ENCODE assay signal across 8 mouse cellular contexts in genomic region chr15:31447121-31447520, GRCm38 (mm10). TPM values are rescaled to one million over a fixed set of nuclear protein-coding genes. Genes with fewer than 3 reads are reported as not detected.
DNase-seq lines count a peak whose midpoint lies in the region; ATAC-seq and TF ChIP-seq lines count a peak whose summit lies in the region.

No protein-coding gene starts in this region.

- peak; percentile 64 for DNase-seq in right cerebral cortex, adult 18-20 months
- no peak for DNase-seq in right cerebral cortex, postnatal 4 days
- DNase-seq in brain, embryonic 14.5 days (ENCODE audit: low read depth) = peak; percentile 91
- peak; percentile 44 for DNase-seq in kidney, adult 18-20 months
- DNase-seq in lung, adult 2 months = no peak
- peak; percentile 77 for DNase-seq in retina, postnatal 1 day
- DNase-seq in ovary, adult 18-20 months (ENCODE audit: low spot score) = no peak

- peak; percentile 76 for ATAC-seq in forebrain, embryonic 15.5 days (replicated peaks)

- H3K4me3 ChIP-seq in forebrain, embryonic 15.5 days = no peak overlapping the region
- H3K4me3 ChIP-seq in lung, adult 2 months (replicated peaks; ENCODE audit: extremely low read depth, low read depth, low read length) = no peak overlapping the region

- H3K9ac ChIP-seq in forebrain, embryonic 15.5 days (replicated peaks) = no peak overlapping the region

- H3K27me3 ChIP-seq in forebrain, embryonic 15.5 days = no peaks in the 10 kb centered on the region

- H3K36me3 ChIP-seq in forebrain, embryonic 15.5 days = no peaks in the 10 kb centered on the region

- peak; percentile 68; the same call in 1 of the 2 replicates for TF ChIP-seq CTCF in brain, embryonic 14.5 days (IDR thresholded peaks at IDR 0.05; ENCODE audit: borderline replicate concordance, extremely low read depth, insufficient read depth, insufficient read length)
- TF ChIP-seq CTCF in lung, adult 2 months (IDR thresholded peaks at IDR 0.05; ENCODE audit: insufficient read depth, low read length) = peak; percentile 9; the same call in 1 of the 2 replicates

- no peak overlapping the region for H3K27ac ChIP-seq in forebrain, embryonic 15.5 days (replicated peaks)

- H3K4me2 ChIP-seq in forebrain, embryonic 15.5 days (replicated peaks) = no peak overlapping the region

- WGBS in forebrain, embryonic 15.5 days = 48% methylated on average over 7 of the region's 7 CpGs
- 29% methylated on average over 7 of the region's 7 CpGs for WGBS in lung, adult 2 months

- no peaks in the 10 kb centered on the region for H3K9me3 ChIP-seq in forebrain, embryonic 15.5 days

- H3K4me1 ChIP-seq in forebrain, embryonic 15.5 days = no peaks in the 10 kb centered on the region
- H3K4me1 ChIP-seq in lung, adult 2 months (ENCODE audit: control insufficient read depth, insufficient read depth, low read length) = peaks cover 4% of the 10 kb centered on the region

- no peak for TF ChIP-seq POLR2A in brain, embryonic 14.5 days (IDR thresholded peaks at IDR 0.05; ENCODE audit: borderline replicate concordance, extremely low read depth, insufficient read depth, insufficient read length, poor library complexity, severe bottlenecking)
- no peak for TF ChIP-seq POLR2A in lung, adult 2 months (IDR thresholded peaks at IDR 0.05; ENCODE audit: borderline replicate concordance, extremely low read depth, low read depth, low read length)

RNA-seq across cellular contexts. Expression of gene Ropn1l, which starts 6.4 kb away (rescaled TPM):
- 1.2 and 1.5 TPM in 2 replicates for polyA plus RNA-seq in brain, embryonic 14.5 days (2012; rRNA removed)
- polyA plus RNA-seq in forebrain, embryonic 15.5 days (2015; fragmentation: Nextera tagmentation; extraction: Ambion mirVana) = 1.6 and 1.9 TPM in 2 replicates
- polyA plus RNA-seq in lung, adult 2 months (2012; rRNA removed) = 2.1 and 2.4 TPM in 2 replicates

Comparison
In these comparisons a context has a peak if more than half of its experiments do, and no peak if none do; other contexts are left out.
1. DNase-seq: peak in right cerebral cortex, adult 18-20 months (single experiment), brain, embryonic 14.5 days (single experiment), kidney, adult 18-20 months (single experiment) and retina, postnatal 1 day (single experiment); none in right cerebral cortex, postnatal 4 days (single experiment), lung, adult 2 months (single experiment) and ovary, adult 18-20 months (single experiment).